Mouse (Mus musculus) olfactory bulb, adult 2 months (tissue): ENCODE data around the gene Iqub.

ENCODE experiments used
- CTCF ChIP-seq: fragments of 200-500 bp; IDR thresholded peaks from 2 replicates; pipeline ENCODE4 v1.5.1; 2012; ENCODE audit warnings: low read depth, mild to moderate bottlenecking, low read length, moderate library complexity; ENCODE audit not compliant: insufficient read depth
- POLR2A ChIP-seq: fragments of 200-500 bp; IDR thresholded peaks from 2 replicates; pipeline ENCODE4 v1.6.1; 2012; ENCODE audit warnings: mild to moderate bottlenecking, low read depth, low read length, moderate library complexity; ENCODE audit not compliant: insufficient read depth

DNA sequence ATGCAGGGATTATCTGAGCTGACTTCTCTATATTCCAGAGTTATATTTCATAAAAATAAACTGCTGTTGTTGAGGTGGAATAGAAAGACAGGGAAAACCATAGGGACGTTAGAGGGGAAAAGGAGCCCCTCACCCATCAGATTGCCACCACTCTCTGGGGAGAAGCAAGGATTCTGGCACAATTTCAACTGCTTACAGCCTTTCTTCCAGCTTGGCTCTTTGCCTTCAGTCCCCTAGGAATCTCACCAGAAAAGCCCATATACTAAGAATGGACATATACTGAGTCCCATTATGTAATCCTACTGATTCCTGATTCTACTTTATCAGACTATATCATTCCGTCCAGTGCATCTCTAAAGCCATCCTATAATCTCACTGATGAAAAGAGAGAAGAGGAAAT lies 10.7 kb downstream of the Iqub start:
- TF ChIP-seq CTCF (no peak), POLR2A (no peak)
